Comparison of ENCODE assay signal across 9 mouse cellular contexts in genomic region chr2:26628792-26629437, GRCm38 (mm10). TPM values are rescaled to one million over a fixed set of nuclear protein-coding genes. Genes with fewer than 3 reads are reported as not detected.
DNase-seq lines count a peak whose midpoint lies in the region; ATAC-seq and TF ChIP-seq lines count a peak whose summit lies in the region.
"Had no signal": no experiment of that assay in that cellular context is flagged by ENCODE, and none has a peak within 500 bp of the region (broad histone marks: within the 10 kb centered on the region; RNA-seq: fewer than 3 reads in every experiment).

No protein-coding gene starts in this region.

- H3K79me2 ChIP-seq in heart, adult 2 months (replicated peaks; ENCODE audit: control insufficient read depth, insufficient read depth, low read length): no peaks in the 10 kb centered on the region

- no peaks in the 10 kb centered on the region for H3K36me3 ChIP-seq in heart, adult 2 months (ENCODE audit: control insufficient read depth, insufficient read depth, low read length)
- H3K36me3 ChIP-seq in ES-E14 (ENCODE audit: control insufficient read depth, insufficient read depth, low read length, poor library complexity, severe bottlenecking): peaks cover under 1% of the 10 kb centered on the region; the same call in 1 of the 2 replicates
- no peaks in the 10 kb centered on the region for H3K36me3 ChIP-seq in forebrain, embryonic 11.5 days (ENCODE audit: control insufficient read depth, insufficient read depth, low read length)
- no peaks in the 10 kb centered on the region for H3K36me3 ChIP-seq in liver, embryonic 12.5 days
- no peaks in the 10 kb centered on the region for H3K36me3 ChIP-seq in stomach, embryonic 14.5 days (ENCODE audit: control insufficient read depth, insufficient read depth, low read length)

- H3K4me3 ChIP-seq in heart, adult 2 months: peak overlapping the region; percentile 63
- peak overlapping the region; percentile 65 to 70 for H3K4me3 ChIP-seq in ES-E14 (ENCODE audit: insufficient read depth in 1 of 2, low read depth in 1 of 2, low read length in 2 of 2, poor library complexity in 1 of 2, severe bottlenecking in 1 of 2)
- peak overlapping the region; percentile 80 for H3K4me3 ChIP-seq in forebrain, embryonic 11.5 days (ENCODE audit: low read depth, low read length)
- H3K4me3 ChIP-seq in liver, embryonic 12.5 days: peak overlapping the region; percentile 60
- peak overlapping the region; percentile 48 for H3K4me3 ChIP-seq in stomach, embryonic 14.5 days (ENCODE audit: low read depth, low read length)

- in situ Hi-C loops in ES-E14 (cut with MboI; ENCODE audit: low sequenced_read_pairs in 2 of 2, unreplicated experiment in 2 of 2): no loop called here

- TF ChIP-seq EP300 in heart, adult 2 months (IDR thresholded peaks at IDR 0.05; ENCODE audit: insufficient read depth, low read depth, low read length): no peak

- H3K27me3 ChIP-seq in heart, adult 2 months (ENCODE audit: control insufficient read depth, insufficient read depth, low read length): no peaks in the 10 kb centered on the region
- no peaks in the 10 kb centered on the region for H3K27me3 ChIP-seq in forebrain, embryonic 11.5 days (ENCODE audit: control insufficient read depth, insufficient read depth, low read length)
- peaks cover 44% of the 10 kb centered on the region for H3K27me3 ChIP-seq in liver, embryonic 12.5 days (replicated peaks)
- H3K27me3 ChIP-seq in stomach, embryonic 14.5 days (ENCODE audit: control insufficient read depth, insufficient read depth, low read length): no peaks in the 10 kb centered on the region

- intact Hi-C loops in heart, adult 2 months (cut with DNase I): no loop called here
- intact Hi-C loops in heart, postnatal 36 days (cut with DNase I): no loop called here

- no peaks in the 10 kb centered on the region for H3K9me3 ChIP-seq in ES-E14 (ENCODE audit: control insufficient read depth, insufficient read depth, low read depth, low read length)
- H3K9me3 ChIP-seq in forebrain, embryonic 11.5 days (ENCODE audit: control insufficient read depth, low read length): no peaks in the 10 kb centered on the region
- H3K9me3 ChIP-seq in liver, embryonic 12.5 days (replicated peaks): no peaks in the 10 kb centered on the region
- H3K9me3 ChIP-seq in stomach, embryonic 14.5 days (ENCODE audit: control insufficient read depth, low read depth, low read length): no peaks in the 10 kb centered on the region

- DNase-seq in heart, adult 2 months: no peak
- DNase-seq in heart, postnatal 36 days: no peak
- DNase-seq in ES-E14 (ENCODE audit: low read depth, low spot score): no peak
- DNase-seq in forebrain, embryonic 11.5 days (ENCODE audit: low spot score): peak; percentile 70
- DNase-seq in right cerebral cortex, postnatal 36 days (ENCODE audit: low spot score in 2 of 2): no peak
- DNase-seq in kidney, postnatal 14 days: no peak

- 34% methylated on average over 5 of the region's 5 CpGs for WGBS in heart, adult 2 months
- 17% methylated on average over 5 of the region's 5 CpGs for WGBS in forebrain, embryonic 11.5 days
- WGBS in liver, embryonic 12.5 days (ENCODE audit: insufficient replicate concordance): 28% methylated on average over 5 of the region's 5 CpGs
- 22% methylated on average over 5 of the region's 5 CpGs for WGBS in stomach, embryonic 14.5 days

- no peak for TF ChIP-seq CTCF in heart, adult 2 months (IDR thresholded peaks at IDR 0.05)

- H3K27ac ChIP-seq in heart, adult 2 months: peak overlapping the region; percentile 50
- no peak overlapping the region for H3K27ac ChIP-seq in ES-E14 (ENCODE audit: insufficient read depth, low read depth, low read length, poor library complexity, severe bottlenecking)
- H3K27ac ChIP-seq in forebrain, embryonic 11.5 days (ENCODE audit: low read depth, low read length): peak overlapping the region; percentile 46
- no peak overlapping the region for H3K27ac ChIP-seq in liver, embryonic 12.5 days
- peak overlapping the region; percentile 24; the same call in 1 of the 2 replicates for H3K27ac ChIP-seq in stomach, embryonic 14.5 days (ENCODE audit: low read length)

- peaks cover 5% of the 10 kb centered on the region; the same call in 1 of the 2 replicates for H3K4me1 ChIP-seq in heart, adult 2 months (ENCODE audit: control insufficient read depth, insufficient read depth, low read length)
- peaks cover 0 to 4% of the 10 kb centered on the region in 2 experiments; a peak in 1 of 4 replicates for H3K4me1 ChIP-seq in ES-E14 (ENCODE audit: control insufficient read depth in 2 of 2, insufficient read depth in 2 of 2, low read length in 2 of 2, poor library complexity in 1 of 2)
- H3K4me1 ChIP-seq in forebrain, embryonic 11.5 days (replicated peaks; ENCODE audit: control insufficient read depth, insufficient read depth, low read length): peaks cover 12% of the 10 kb centered on the region
- H3K4me1 ChIP-seq in liver, embryonic 12.5 days: peaks cover 18% of the 10 kb centered on the region
- peaks cover 10% of the 10 kb centered on the region for H3K4me1 ChIP-seq in stomach, embryonic 14.5 days (ENCODE audit: control insufficient read depth, insufficient read depth, low read length)

- H3K9ac ChIP-seq in heart, adult 2 months (ENCODE audit: low read depth, low read length): peak overlapping the region; percentile 86
- H3K9ac ChIP-seq in ES-E14 (ENCODE audit: insufficient read depth, low read depth, low read length, poor library complexity, severe bottlenecking): peak overlapping the region; percentile 81
- peak overlapping the region; percentile 93 for H3K9ac ChIP-seq in forebrain, embryonic 11.5 days (ENCODE audit: low read length)
- peak overlapping the region; percentile 68 for H3K9ac ChIP-seq in liver, embryonic 12.5 days
- H3K9ac ChIP-seq in stomach, embryonic 14.5 days (replicated peaks; ENCODE audit: low read depth, low read length): peak overlapping the region; percentile 72

- TF ChIP-seq POLR2A in heart, adult 2 months (IDR thresholded peaks at IDR 0.05; ENCODE audit: insufficient read depth, low read depth, low read length): no peak

- ATAC-seq in forebrain, embryonic 11.5 days (replicated peaks; ENCODE audit: low FRiP score): peak; percentile 68
- ATAC-seq in liver, embryonic 12.5 days: no peak
- peak; percentile 20; the same call in 1 of the 2 replicates for ATAC-seq in stomach, embryonic 14.5 days (ENCODE audit: insufficient number of reproducible peaks, insufficient read depth, low FRiP score, low read depth)

- peak overlapping the region; percentile 92 for H3K4me2 ChIP-seq in forebrain, embryonic 11.5 days (ENCODE audit: low read depth, low read length, severe bottlenecking)
- peak overlapping the region; percentile 87 for H3K4me2 ChIP-seq in liver, embryonic 12.5 days
- H3K4me2 ChIP-seq in stomach, embryonic 14.5 days (replicated peaks; ENCODE audit: low read depth, low read length): peak overlapping the region; percentile 77

TF ChIP-seq in ES-E14, 5 proteins besides CTCF, POLR2A, EP300 and RAD21:
- TF ChIP-seq HCFC1 (IDR thresholded peaks at IDR 0.05; ENCODE audit: borderline replicate concordance, insufficient read depth, low read length) (no peak), ZNF384 (IDR thresholded peaks at IDR 0.05; ENCODE audit: low read depth, low read length) (no peak), CHD2 (IDR thresholded peaks at IDR 0.05; ENCODE audit: low read depth, low read length) (no peak), ZC3H11A (IDR thresholded peaks at IDR 0.05; ENCODE audit: borderline replicate concordance, low read depth, low read length) (no peak), MAFK (IDR thresholded peaks at IDR 0.05; ENCODE audit: insufficient read depth, low read depth, low read length) (no peak)

RNA-seq across cellular contexts. Expression of gene Fam69b, which starts 0.7 kb away (rescaled TPM):
- 10 to 100 TPM; 20.0 to 21.1 TPM for total RNA-seq in heart, adult 2 months (2021)
- 45.7 and 47.6 TPM in 2 replicates for polyA plus RNA-seq in heart, adult 2 months (2012; rRNA removed)
- 10 to 100 TPM; 26.4 to 28.3 TPM for total RNA-seq in heart, postnatal 36 days (2021)
- total RNA-seq in ES-E14 (2012; rRNA removed): 24.6 and 46.6 TPM in 2 replicates
- 49.8 and 63.8 TPM in 2 replicates for polyA plus RNA-seq in forebrain, embryonic 11.5 days (2014; fragmentation: Nextera tagmentation; extraction: Ambion mirVana)
- 4.6 and 5.5 TPM in 2 replicates for polyA plus RNA-seq in liver, embryonic 12.5 days (2016; fragmentation: Nextera tagmentation; extraction: Ambion mirVana)
- 37.7 and 38.5 TPM in 2 replicates for polyA plus RNA-seq in stomach, embryonic 14.5 days (2014; fragmentation: Nextera tagmentation; extraction: Ambion mirVana)

RNA-seq across cellular contexts. Expression of gene Agpat2, which starts 24.7 kb away (rescaled TPM):
- total RNA-seq in heart, adult 2 months (2021): 10 to 100 TPM; 52.8 to 59.2 TPM
- polyA plus RNA-seq in heart, adult 2 months (2012; rRNA removed): 117 and 142 TPM in 2 replicates
- total RNA-seq in heart, postnatal 36 days (2021): 10 to 100 TPM; 69.1 to 71.6 TPM
- total RNA-seq in ES-E14 (2012; rRNA removed): 60.4 and 88.2 TPM in 2 replicates
- polyA plus RNA-seq in forebrain, embryonic 11.5 days (2014; fragmentation: Nextera tagmentation; extraction: Ambion mirVana): 6.0 and 8.9 TPM in 2 replicates
- 26.7 and 28.7 TPM in 2 replicates for polyA plus RNA-seq in liver, embryonic 12.5 days (2016; fragmentation: Nextera tagmentation; extraction: Ambion mirVana)
- 43.7 and 44.8 TPM in 2 replicates for polyA plus RNA-seq in stomach, embryonic 14.5 days (2014; fragmentation: Nextera tagmentation; extraction: Ambion mirVana)

RNA-seq across cellular contexts. Expression of gene Lcn4, which starts 42.2 kb away (rescaled TPM):
- total RNA-seq in heart, adult 2 months (2021): not detected
- not detected in 2 replicates for polyA plus RNA-seq in heart, adult 2 months (2012; rRNA removed)
- not detected for total RNA-seq in heart, postnatal 36 days (2021)
- total RNA-seq in ES-E14 (2012; rRNA removed): not detected in 2 replicates
- polyA plus RNA-seq in forebrain, embryonic 11.5 days (2014; fragmentation: Nextera tagmentation; extraction: Ambion mirVana): not detected in 2 replicates
- polyA plus RNA-seq in liver, embryonic 12.5 days (2016; fragmentation: Nextera tagmentation; extraction: Ambion mirVana): not detected in 2 replicates
- not detected in 2 replicates for polyA plus RNA-seq in stomach, embryonic 14.5 days (2014; fragmentation: Nextera tagmentation; extraction: Ambion mirVana)
- total RNA-seq: MEL had no signal

RNA-seq across cellular contexts. Expression of gene Gm20532, which starts 42.5 kb away (rescaled TPM):
- not detected for total RNA-seq in heart, adult 2 months (2021)
- polyA plus RNA-seq in heart, adult 2 months (2012; rRNA removed): not detected in 2 replicates
- not detected for total RNA-seq in heart, postnatal 36 days (2021)
- not detected in 2 replicates for total RNA-seq in ES-E14 (2012; rRNA removed)
- not detected in 2 replicates for polyA plus RNA-seq in forebrain, embryonic 11.5 days (2014; fragmentation: Nextera tagmentation; extraction: Ambion mirVana)
- polyA plus RNA-seq in liver, embryonic 12.5 days (2016; fragmentation: Nextera tagmentation; extraction: Ambion mirVana): not detected in 2 replicates
- not detected in 2 replicates for polyA plus RNA-seq in stomach, embryonic 14.5 days (2014; fragmentation: Nextera tagmentation; extraction: Ambion mirVana)

RNA-seq across cellular contexts. Expression of gene Egfl7, which starts 49.1 kb away (rescaled TPM):
- 100 to 1,000 TPM; 102 to 111 TPM for total RNA-seq in heart, adult 2 months (2021)
- 499 and 610 TPM in 2 replicates for polyA plus RNA-seq in heart, adult 2 months (2012; rRNA removed)
- 100 to 1,000 TPM; 146 to 183 TPM for total RNA-seq in heart, postnatal 36 days (2021)
- total RNA-seq in ES-E14 (2012; rRNA removed): 104 and 156 TPM in 2 replicates
- polyA plus RNA-seq in forebrain, embryonic 11.5 days (2014; fragmentation: Nextera tagmentation; extraction: Ambion mirVana): 58.4 and 63.7 TPM in 2 replicates
- polyA plus RNA-seq in liver, embryonic 12.5 days (2016; fragmentation: Nextera tagmentation; extraction: Ambion mirVana): 106 and 120 TPM in 2 replicates
- polyA plus RNA-seq in stomach, embryonic 14.5 days (2014; fragmentation: Nextera tagmentation; extraction: Ambion mirVana): 113 and 120 TPM in 2 replicates

Comparison
In these comparisons a context has a peak if more than half of its experiments do, and no peak if none do; other contexts are left out.
1. H3K27ac ChIP-seq: peak in heart, adult 2 months (single experiment), forebrain, embryonic 11.5 days (single experiment) and stomach, embryonic 14.5 days (single experiment); none in ES-E14 (single experiment) and liver, embryonic 12.5 days (single experiment).
2. Peak in every context shown above with its lines, with median percentiles within 50 percentile points of each other: H3K4me3 ChIP-seq, H3K9ac ChIP-seq and H3K4me2 ChIP-seq.